Mouse (Mus musculus) hindbrain, embryonic 14.5 days (tissue): Measurements from ENCODE around the gene Tshz2. TPM values are rescaled to one million over a fixed set of nuclear protein-coding genes. Genes with fewer than 3 reads are reported as not detected.
A peak's percentile ranks its signal among the peaks of the same experiment; 100 is the strongest.

Experiments
- ATAC-seq: fragments of 200-750 bp; cut with Nextera tagmentation; 2 replicates; pipeline ENCODE4 v1.8.0; 2017; ENCODE audit warnings: moderate number of reproducible peaks, mild to moderate bottlenecking, moderate TSS enrichment, moderate library complexity; ENCODE audit not compliant: low FRiP score
- DNase-seq: peaks from one replicate; pipeline ENCODE4 v3.0.0-alpha.2; 2015; ENCODE audit warnings: low spot score
- H3K27ac ChIP-seq: fragments of 300-500 bp; sonication (generic); 2 replicates; pipeline ENCODE4 v1.5.1; 2014; ENCODE audit warnings: mild to moderate bottlenecking, moderate library complexity
- H3K27me3 ChIP-seq: fragments of 300-500 bp; sonication (generic); 2 replicates; pipeline ENCODE4 v1.6.1; 2014; ENCODE audit warnings: mild to moderate bottlenecking, low read length, mixed read lengths; ENCODE audit not compliant: control insufficient read depth, insufficient read depth
- H3K36me3 ChIP-seq: fragments of 300-500 bp; sonication (generic); replicated peaks from 2 replicates; pipeline ENCODE4 v1.6.1; 2014; ENCODE audit not compliant: control insufficient read depth, insufficient read depth
- H3K4me1 ChIP-seq: fragments of 300-500 bp; sonication (generic); replicated peaks from 2 replicates; pipeline ENCODE4 v1.6.1; 2014; ENCODE audit warnings: antibody characterized with exemption, low read length, mixed read lengths; ENCODE audit not compliant: control insufficient read depth, insufficient read depth
- H3K4me2 ChIP-seq: fragments of 300-500 bp; sonication (generic); replicated peaks from 2 replicates; pipeline ENCODE4 v1.6.1; 2014; ENCODE audit warnings: mild to moderate bottlenecking, moderate library complexity
- H3K4me3 ChIP-seq: fragments of 300-500 bp; sonication (generic); replicated peaks from 2 replicates; pipeline ENCODE4 v1.5.1; 2014; ENCODE audit warnings: mild to moderate bottlenecking, low read length
- H3K9ac ChIP-seq: fragments of 300-500 bp; sonication (generic); 2 replicates; pipeline ENCODE4 v1.6.1; 2014
- H3K9me3 ChIP-seq: fragments of 300-500 bp; sonication (generic); 2 replicates; pipeline ENCODE4 v1.6.1; 2016; ENCODE audit warnings: low read length; ENCODE audit not compliant: control insufficient read depth
- WGBS: fragments of 180-500 bp; shearing (Covaris S2); extraction: QIAGEN DNeasy Blood & Tissue Kit; methylation state at CpG from one replicate; pipeline ENCODE4 v1.1.7; 2014; 5-methylcytosine and 5-hydroxymethylcytosine counted together
- polyA plus RNA-seq: library from polyadenylated mRNA; unstranded; fragments of >200 nt; fragmentation: Nextera tagmentation; extraction: Ambion mirVana; gene quantifications from 2 replicates; pipeline ENCODE4 v1.2.1, GENCODE M21; 2014

Tshz2 gene
- polyA plus RNA-seq, 1 experiment from 2014 or later, result 38.1 TPM

DNA sequence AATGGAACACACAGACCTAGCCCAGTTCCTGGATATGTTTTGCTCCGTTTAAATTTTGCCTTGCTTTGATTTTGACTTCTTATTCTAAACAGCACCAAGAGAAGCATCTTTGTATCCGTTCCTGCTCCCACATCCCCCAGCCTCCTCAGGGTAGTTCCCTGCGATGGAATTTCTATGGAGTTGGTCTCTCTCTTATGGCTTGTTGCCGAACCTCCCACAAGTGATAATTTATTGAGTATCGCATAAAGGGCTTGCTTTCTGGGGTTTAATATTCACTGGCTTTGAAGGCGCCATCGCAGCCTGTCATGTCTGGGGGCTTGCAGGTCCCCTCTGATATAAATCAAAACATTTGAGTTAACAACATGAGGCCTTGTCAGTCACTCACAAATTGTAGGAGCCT, 52.9 kb downstream of the Tshz2 start:
- ATAC-seq, result no peak
- no peak for DNase-seq
- Histone ChIP-seq H3K27ac (no peak overlapping the region), H3K4me1 (peaks cover 14% of the 10 kb centered on the region; the same call in 1 of the 2 replicates), H3K4me2 (no peak overlapping the region), H3K9me3 (no peaks in the 10 kb centered on the region), H3K27me3 (no peaks in the 10 kb centered on the region), H3K36me3 (no peaks in the 10 kb centered on the region), H3K9ac (no peak overlapping the region), H3K4me3 (no peak overlapping the region)
- 71% methylated on average over 7 of the region's 7 CpGs for WGBS

- Histone ChIP-seq H3K4me3 (no peak overlapping the region), H3K9me3 (no peaks in the 10 kb centered on the region), H3K27ac (no peak overlapping the region), H3K9ac (no peak overlapping the region), H3K36me3 (no peaks in the 10 kb centered on the region), H3K4me2 (no peak overlapping the region), H3K4me1 (peaks cover 14% of the 10 kb centered on the region; the same call in 1 of the 2 replicates), H3K27me3 (no peaks in the 10 kb centered on the region)
- WGBS, result 52% methylated on average over 12 of the region's 12 CpGs
- DNase-seq (no peak), ATAC-seq (no peak)
These were observed 54.1 kb downstream of the Tshz2 start for GRCm38 (mm10) chr2:169686697-169687430.

- H3K9ac ChIP-seq, result no peak overlapping the region
- H3K36me3 ChIP-seq, result no peaks in the 10 kb centered on the region
- H3K4me3 ChIP-seq, result no peak overlapping the region
- no peak for ATAC-seq
- 82% methylated on average over 2 of the region's 2 CpGs for WGBS
- no peak for DNase-seq
- no peak overlapping the region for H3K4me2 ChIP-seq
- no peaks in the 10 kb centered on the region for H3K9me3 ChIP-seq
- no peaks in the 10 kb centered on the region for H3K27me3 ChIP-seq
- peaks cover 15% of the 10 kb centered on the region; the same call in 1 of the 2 replicates for H3K4me1 ChIP-seq
- H3K27ac ChIP-seq, result no peak overlapping the region
These were observed 57.2 kb downstream of the Tshz2 start for GRCm38 (mm10) chr2:169690054-169690453.

DNA sequence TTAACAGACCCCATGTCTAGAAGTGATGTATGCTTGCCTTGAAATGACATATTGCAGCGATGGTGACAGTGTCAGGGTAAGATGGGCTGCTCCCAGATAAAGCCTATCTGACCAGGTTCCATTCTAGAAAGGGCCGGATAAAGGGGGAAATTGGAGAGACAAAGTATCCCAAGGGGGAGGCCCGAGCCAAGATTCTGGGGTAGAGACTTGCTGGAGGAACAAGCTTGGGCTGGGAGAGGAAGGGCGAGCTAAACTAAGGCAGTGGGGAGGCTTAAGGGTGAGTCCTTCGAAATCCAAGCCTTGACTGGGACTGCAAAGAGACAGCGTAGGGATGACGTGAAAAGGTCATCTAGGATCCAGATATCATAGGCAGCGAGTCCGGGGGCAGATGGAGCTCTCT, 61.7 kb downstream of the Tshz2 start:
- ATAC-seq (no peak), DNase-seq (no peak)
- no peaks in the 10 kb centered on the region for H3K9me3 ChIP-seq
- H3K4me2 ChIP-seq, result no peak overlapping the region
- H3K27me3 ChIP-seq, result no peaks in the 10 kb centered on the region
- H3K9ac ChIP-seq, result no peak overlapping the region
- H3K27ac ChIP-seq, result no peak overlapping the region
- no peak overlapping the region for H3K4me3 ChIP-seq
- 94% methylated on average over 9 of the region's 9 CpGs for WGBS
- 0 out of 2 replicates have a peak, but pooled peaks cover 5% of the 10 kb centered on the region for H3K4me1 ChIP-seq
- H3K36me3 ChIP-seq, result no peaks in the 10 kb centered on the region

DNA sequence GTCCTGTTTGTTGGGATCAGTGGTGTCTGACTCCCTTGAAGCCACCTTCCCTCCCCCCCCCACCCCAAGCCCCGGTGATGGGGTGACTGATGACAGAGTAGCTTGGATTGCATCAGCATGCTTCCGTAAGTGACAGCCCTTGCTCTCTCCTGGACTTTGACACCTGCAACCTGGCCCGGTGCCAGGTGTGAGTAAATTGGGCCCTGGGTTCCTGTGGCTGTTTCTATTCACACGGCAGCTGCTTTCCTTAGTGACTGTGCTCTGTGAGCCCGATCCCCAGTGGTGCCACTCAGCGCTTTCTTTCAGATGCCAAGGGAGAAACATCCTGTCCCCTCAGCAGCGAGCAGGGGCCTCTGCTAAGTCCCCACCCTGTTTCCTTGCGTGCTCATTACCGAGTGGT, 62.2 kb downstream of the Tshz2 start:
- H3K9ac ChIP-seq, result no peak overlapping the region
- H3K9me3 ChIP-seq, result no peaks in the 10 kb centered on the region
- H3K27ac ChIP-seq, result no peak overlapping the region
- no peaks in the 10 kb centered on the region for H3K27me3 ChIP-seq
- 53% methylated on average over 9 of the region's 9 CpGs for WGBS
- H3K4me3 ChIP-seq, result no peak overlapping the region
- DNase-seq, result no peak
- 0 out of 2 replicates have a peak, but pooled peaks cover 5% of the 10 kb centered on the region for H3K4me1 ChIP-seq
- no peak for ATAC-seq
- H3K4me2 ChIP-seq, result no peak overlapping the region
- no peaks in the 10 kb centered on the region for H3K36me3 ChIP-seq

GRCm38 (mm10) chr2:169699141-169699540, 66.3 kb downstream of the Tshz2 start:
- H3K27ac ChIP-seq, result no peak overlapping the region
- DNase-seq, result no peak
- H3K36me3 ChIP-seq, result no peaks in the 10 kb centered on the region
- 94% methylated on average over 5 of the region's 5 CpGs for whole genome bisulfite sequencing
- H3K4me1 ChIP-seq, result 0 out of 2 replicates have a peak, but pooled peaks cover 5% of the 10 kb centered on the region
- no peak overlapping the region for H3K4me2 ChIP-seq
- no peaks in the 10 kb centered on the region for H3K27me3 ChIP-seq
- ATAC-seq, result no peak
- H3K9me3 ChIP-seq, result no peaks in the 10 kb centered on the region
- no peak overlapping the region for H3K4me3 ChIP-seq
- H3K9ac ChIP-seq, result no peak overlapping the region

- WGBS, result 84% methylated on average over 7 of the region's 7 CpGs
- H3K9ac ChIP-seq, result no peak overlapping the region
- H3K36me3 ChIP-seq, result no peaks in the 10 kb centered on the region
- ATAC-seq (no peak), DNase-seq (no peak)
- H3K4me2 ChIP-seq, result no peak overlapping the region
- H3K4me1 ChIP-seq, result 0 out of 2 replicates have a peak, but pooled peaks cover 3% of the 10 kb centered on the region
- no peak overlapping the region for H3K4me3 ChIP-seq
- H3K9me3 ChIP-seq, result no peaks in the 10 kb centered on the region
- no peak overlapping the region for H3K27ac ChIP-seq
- no peaks in the 10 kb centered on the region for H3K27me3 ChIP-seq
These were observed 67.2 kb downstream of the Tshz2 start for GRCm38 (mm10) chr2:169699862-169700511.

GRCm38 (mm10) chr2:169702725-169703486, 70.1 kb downstream of the Tshz2 start:
- Histone ChIP-seq H3K27me3 (no peaks in the 10 kb centered on the region), H3K27ac (no peak overlapping the region), H3K9ac (no peak overlapping the region), H3K4me1 (no peaks in the 10 kb centered on the region), H3K4me3 (no peak overlapping the region), H3K36me3 (no peaks in the 10 kb centered on the region), H3K9me3 (no peaks in the 10 kb centered on the region), H3K4me2 (no peak overlapping the region)
- ATAC-seq (no peak), DNase-seq (no peak)
- 53% methylated on average over 15 of the region's 15 CpGs for WGBS

- H3K27me3 ChIP-seq, result no peaks in the 10 kb centered on the region
- peaks cover 31% of the 10 kb centered on the region for H3K4me1 ChIP-seq
- H3K9ac ChIP-seq, result 0 out of 2 replicates have a peak overlapping the region, but pooled peaks have one; percentile 11
- H3K9me3 ChIP-seq, result no peaks in the 10 kb centered on the region
- H3K4me3 ChIP-seq, result no peak overlapping the region
- DNase-seq, result no peak
- 27% methylated on average over 18 of the region's 18 CpGs for WGBS
- H3K36me3 ChIP-seq, result no peaks in the 10 kb centered on the region
- H3K27ac ChIP-seq, result peak overlapping the region; percentile 63
- H3K4me2 ChIP-seq, result peak overlapping the region; percentile 19
- ATAC-seq, result peak; percentile 24
These were observed 89.0 kb downstream of the Tshz2 start for GRCm38 (mm10) chr2:169721793-169722326.
